Mouse (Mus musculus) lung, adult 2 months (tissue): ENCODE measurements at regions not wholly inside any gene's neighbourhood (a gene's known extent, or its start where the extent isn't known, plus 50 kb on each side); places are given as distances from the start of the nearest gene placed in this dataset.

Experiments used
- CTCF ChIP-seq: fragments of 200-500 bp; IDR thresholded peaks from 2 replicates; pipeline ENCODE4 v1.5.1; 2011; ENCODE audit warnings: mild to moderate bottlenecking, low read length, control low read depth; ENCODE audit not compliant: insufficient read depth
- POLR2A ChIP-seq: fragments of 200-500 bp; IDR thresholded peaks from 2 replicates; pipeline ENCODE4 v1.6.1; 2011; ENCODE audit warnings: low read depth, mild to moderate bottlenecking, control low read depth, low read length, borderline replicate concordance; ENCODE audit errors: extremely low read depth

GRCm38 (mm10) chr14:105815281-105815680 lies 81.3 kb downstream of the Spry2 start:
- no peak for TF ChIP-seq POLR2A
- TF ChIP-seq CTCF: no peak
